Mouse (Mus musculus): ENCODE measurements around the gene Dis3l2. TPM values are rescaled to one million over a fixed set of nuclear protein-coding genes. Genes with fewer than 3 reads are reported as not detected.

Gene Dis3l2
- polyA plus RNA-seq, 1 experiment, result 19.8 TPM

DNA sequence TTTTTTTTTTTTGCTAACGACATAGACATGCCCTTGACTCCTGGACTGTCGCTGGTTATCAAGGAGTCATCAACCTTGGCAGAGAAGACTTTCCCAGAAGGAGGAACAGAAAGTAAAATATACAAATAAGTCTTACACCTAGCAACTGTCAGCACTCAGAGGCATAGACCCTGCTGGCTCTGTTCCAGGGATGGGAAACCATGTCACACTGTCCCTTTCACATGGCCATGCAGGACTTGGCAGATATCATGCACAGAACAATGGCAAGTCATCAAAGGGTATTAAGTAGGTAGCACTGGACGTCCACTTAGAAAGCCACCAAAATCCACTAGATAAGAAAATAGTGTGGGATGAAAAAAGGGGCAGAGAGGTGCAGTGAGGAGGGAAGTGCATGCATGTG is 46.5 kb downstream of the Dis3l2 start:
- no peaks in the 10 kb centered on the region for H3K4me1 ChIP-seq (replicated peaks; ENCODE audit: control insufficient read depth, insufficient read depth, low read length)
- H3K27ac ChIP-seq (ENCODE audit: control insufficient read depth, insufficient read depth, low read length), result no peak overlapping the region
- no peak for DNase-seq
- no peaks in the 10 kb centered on the region for H3K27me3 ChIP-seq (ENCODE audit: control insufficient read depth, insufficient read depth, low read length)
- WGBS, result 87% methylated on average over 3 of the region's 3 CpGs
- TF ChIP-seq CTCF (IDR thresholded peaks at IDR 0.05; ENCODE audit: borderline replicate concordance, control insufficient read depth, extremely low read depth, insufficient read depth, low read length, poor library complexity), result no peak
- no peak for TF ChIP-seq POLR2A (IDR thresholded peaks at IDR 0.05; ENCODE audit: control insufficient read depth, extremely low read depth, insufficient read depth, low read length, poor library complexity)
- peaks cover 4% of the 10 kb centered on the region; the same call in 1 of the 2 replicates for H3K36me3 ChIP-seq (ENCODE audit: control insufficient read depth, insufficient read depth, low read length)
- H3K4me3 ChIP-seq (ENCODE audit: control insufficient read depth, insufficient read depth, low read length), result no peak overlapping the region

DNA sequence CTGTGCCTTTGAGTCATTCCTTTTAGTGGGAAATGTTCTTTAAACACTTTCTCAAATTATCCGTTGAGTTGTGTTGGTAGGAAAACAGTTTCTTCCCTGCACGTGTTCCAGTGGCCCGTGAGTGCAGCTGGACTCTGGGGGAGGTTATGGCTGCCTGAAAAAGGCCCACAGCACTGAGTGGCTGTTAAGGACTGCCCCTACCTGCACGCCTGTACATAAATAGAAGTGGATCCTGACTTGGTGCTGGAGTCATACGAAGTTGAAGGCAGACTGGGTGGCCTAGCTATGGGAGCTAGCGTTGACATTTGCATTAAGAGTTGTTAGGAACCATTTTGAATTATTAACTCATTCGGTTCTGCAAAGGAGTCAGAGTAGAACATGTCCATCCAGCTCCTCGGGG is 49.8 kb downstream of the Dis3l2 start:
- Histone ChIP-seq H3K27ac (ENCODE audit: control insufficient read depth, insufficient read depth, low read length) (no peak overlapping the region), H3K4me3 (ENCODE audit: control insufficient read depth, insufficient read depth, low read length) (no peak overlapping the region), H3K4me1 (replicated peaks; ENCODE audit: control insufficient read depth, insufficient read depth, low read length) (no peaks in the 10 kb centered on the region), H3K27me3 (ENCODE audit: control insufficient read depth, insufficient read depth, low read length) (no peaks in the 10 kb centered on the region), H3K36me3 (ENCODE audit: control insufficient read depth, insufficient read depth, low read length) (no peaks in the 10 kb centered on the region)
- DNase-seq, result no peak
- WGBS, result 94% methylated on average over 8 of the region's 8 CpGs
- TF ChIP-seq CTCF (IDR thresholded peaks at IDR 0.05; ENCODE audit: borderline replicate concordance, control insufficient read depth, extremely low read depth, insufficient read depth, low read length, poor library complexity), result no peak
- TF ChIP-seq POLR2A (IDR thresholded peaks at IDR 0.05; ENCODE audit: control insufficient read depth, extremely low read depth, insufficient read depth, low read length, poor library complexity), result no peak

DNA sequence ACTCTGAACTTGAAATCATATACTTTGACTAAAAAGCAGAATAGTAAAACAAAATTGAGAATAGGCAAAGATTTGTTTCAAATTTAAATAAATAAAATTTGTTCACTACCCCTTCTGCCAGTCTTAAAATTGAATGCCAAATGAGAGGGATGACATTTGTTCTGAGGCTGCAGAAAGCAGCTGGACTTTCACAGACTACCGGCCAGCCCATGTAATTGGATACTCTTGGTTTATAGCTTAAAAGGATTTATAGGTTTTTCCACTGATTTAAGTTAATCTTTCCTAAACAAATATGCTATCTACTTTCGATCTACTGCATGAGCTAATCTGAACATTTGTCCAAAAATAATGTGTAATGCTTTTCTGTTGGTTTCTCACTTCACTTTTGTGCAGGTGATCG is 50.7 kb downstream of the Dis3l2 start:
- Histone ChIP-seq H3K4me1 (replicated peaks; ENCODE audit: control insufficient read depth, insufficient read depth, low read length) (no peaks in the 10 kb centered on the region), H3K4me3 (ENCODE audit: control insufficient read depth, insufficient read depth, low read length) (no peak overlapping the region), H3K36me3 (ENCODE audit: control insufficient read depth, insufficient read depth, low read length) (no peaks in the 10 kb centered on the region), H3K27ac (ENCODE audit: control insufficient read depth, insufficient read depth, low read length) (no peak overlapping the region), H3K27me3 (ENCODE audit: control insufficient read depth, insufficient read depth, low read length) (no peaks in the 10 kb centered on the region)
- WGBS, result 93% methylated on average over 3 of the region's 3 CpGs
- TF ChIP-seq POLR2A (IDR thresholded peaks at IDR 0.05; ENCODE audit: control insufficient read depth, extremely low read depth, insufficient read depth, low read length, poor library complexity), result no peak
- no peak for TF ChIP-seq CTCF (IDR thresholded peaks at IDR 0.05; ENCODE audit: borderline replicate concordance, control insufficient read depth, extremely low read depth, insufficient read depth, low read length, poor library complexity)
- DNase-seq, result no peak

DNA sequence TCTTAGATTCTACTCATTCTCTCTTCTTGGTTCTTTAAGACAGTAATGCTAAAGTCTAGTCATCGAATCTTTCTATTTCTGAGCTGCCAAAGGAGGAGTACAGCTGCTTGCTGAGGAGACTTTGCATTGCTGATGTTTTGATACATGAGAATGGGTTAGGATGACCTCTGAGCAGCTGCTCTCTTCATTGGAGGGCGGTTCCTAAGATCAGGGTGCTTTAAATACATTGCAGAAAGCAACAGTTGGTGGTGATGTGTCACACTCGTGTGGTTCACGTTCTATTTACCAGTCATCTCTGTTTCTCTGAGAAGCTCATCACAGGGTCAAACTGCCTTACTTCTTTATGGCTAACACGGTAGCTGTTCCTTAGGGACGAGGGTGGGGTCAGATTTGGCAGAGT is 54.5 kb downstream of the Dis3l2 start:
- Histone ChIP-seq H3K36me3 (ENCODE audit: control insufficient read depth, insufficient read depth, low read length) (no peaks in the 10 kb centered on the region), H3K27ac (ENCODE audit: control insufficient read depth, insufficient read depth, low read length) (no peak overlapping the region), H3K4me1 (replicated peaks; ENCODE audit: control insufficient read depth, insufficient read depth, low read length) (no peaks in the 10 kb centered on the region), H3K27me3 (ENCODE audit: control insufficient read depth, insufficient read depth, low read length) (no peaks in the 10 kb centered on the region), H3K4me3 (ENCODE audit: control insufficient read depth, insufficient read depth, low read length) (no peak overlapping the region)
- no peak for TF ChIP-seq CTCF (IDR thresholded peaks at IDR 0.05; ENCODE audit: borderline replicate concordance, control insufficient read depth, extremely low read depth, insufficient read depth, low read length, poor library complexity)
- no peak for TF ChIP-seq POLR2A (IDR thresholded peaks at IDR 0.05; ENCODE audit: control insufficient read depth, extremely low read depth, insufficient read depth, low read length, poor library complexity)
- DNase-seq, result no peak
- WGBS, result 95% methylated on average over 6 of the region's 6 CpGs

DNA sequence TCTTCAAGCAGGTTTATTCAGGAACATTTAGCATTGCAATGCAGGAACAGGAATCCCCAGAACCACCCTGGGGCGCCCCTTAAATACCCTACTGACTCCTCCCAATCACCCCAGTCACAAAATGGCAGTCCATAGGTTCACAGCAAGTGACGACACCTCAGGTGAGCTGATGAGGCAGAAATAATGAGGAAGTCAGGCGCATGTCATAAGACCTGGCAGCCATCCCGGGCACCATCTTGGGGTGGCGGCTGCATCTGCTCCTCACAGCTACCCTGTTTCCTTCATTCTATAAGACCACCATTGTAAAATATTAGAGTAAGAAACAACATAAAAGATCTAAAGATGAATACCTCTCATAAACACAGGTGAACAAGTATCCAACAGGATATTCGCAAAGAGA is 58.6 kb downstream of the Dis3l2 start:
- no peak for DNase-seq
- no peaks in the 10 kb centered on the region for H3K36me3 ChIP-seq (ENCODE audit: control insufficient read depth, insufficient read depth, low read length)
- TF ChIP-seq CTCF (IDR thresholded peaks at IDR 0.05; ENCODE audit: borderline replicate concordance, control insufficient read depth, extremely low read depth, insufficient read depth, low read length, poor library complexity) (no peak), POLR2A (IDR thresholded peaks at IDR 0.05; ENCODE audit: control insufficient read depth, extremely low read depth, insufficient read depth, low read length, poor library complexity) (no peak)
- no peak overlapping the region for H3K27ac ChIP-seq (ENCODE audit: control insufficient read depth, insufficient read depth, low read length)
- H3K27me3 ChIP-seq (ENCODE audit: control insufficient read depth, insufficient read depth, low read length), result no peaks in the 10 kb centered on the region
- no peak overlapping the region for H3K4me3 ChIP-seq (ENCODE audit: control insufficient read depth, insufficient read depth, low read length)
- no peaks in the 10 kb centered on the region for H3K4me1 ChIP-seq (replicated peaks; ENCODE audit: control insufficient read depth, insufficient read depth, low read length)
- WGBS, result 98% methylated on average over 6 of the region's 6 CpGs

DNA sequence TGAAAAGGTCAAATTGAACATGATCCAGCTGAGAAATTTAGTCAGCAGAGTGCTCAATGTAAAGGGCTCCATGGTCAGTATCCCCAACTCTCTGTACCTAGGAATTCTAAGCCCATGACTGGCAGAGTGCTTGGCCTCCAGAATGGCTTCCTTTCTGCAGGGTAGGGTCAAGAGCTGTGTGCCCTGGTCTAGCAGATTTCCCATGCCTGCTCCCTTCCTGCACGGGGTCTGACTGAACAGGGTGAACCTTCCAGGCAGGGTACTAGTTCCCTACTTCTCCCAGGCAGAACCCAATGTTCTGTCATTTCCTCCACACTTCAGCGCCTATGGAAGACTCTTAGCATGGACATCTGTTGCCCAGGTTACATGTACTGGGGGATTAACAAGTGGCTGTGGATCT is 97.6 kb downstream of the Dis3l2 start:
- H3K36me3 ChIP-seq (ENCODE audit: control insufficient read depth, insufficient read depth, low read length), result no peaks in the 10 kb centered on the region
- 95% methylated on average over 2 of the region's 2 CpGs for WGBS
- TF ChIP-seq CTCF (IDR thresholded peaks at IDR 0.05; ENCODE audit: borderline replicate concordance, control insufficient read depth, extremely low read depth, insufficient read depth, low read length, poor library complexity) (no peak), POLR2A (IDR thresholded peaks at IDR 0.05; ENCODE audit: control insufficient read depth, extremely low read depth, insufficient read depth, low read length, poor library complexity) (no peak)
- no peaks in the 10 kb centered on the region for H3K4me1 ChIP-seq (replicated peaks; ENCODE audit: control insufficient read depth, insufficient read depth, low read length)
- no peak for DNase-seq
- H3K27ac ChIP-seq (ENCODE audit: control insufficient read depth, insufficient read depth, low read length), result no peak overlapping the region
- H3K27me3 ChIP-seq (ENCODE audit: control insufficient read depth, insufficient read depth, low read length), result no peaks in the 10 kb centered on the region
- H3K4me3 ChIP-seq (ENCODE audit: control insufficient read depth, insufficient read depth, low read length), result no peak overlapping the region

DNA sequence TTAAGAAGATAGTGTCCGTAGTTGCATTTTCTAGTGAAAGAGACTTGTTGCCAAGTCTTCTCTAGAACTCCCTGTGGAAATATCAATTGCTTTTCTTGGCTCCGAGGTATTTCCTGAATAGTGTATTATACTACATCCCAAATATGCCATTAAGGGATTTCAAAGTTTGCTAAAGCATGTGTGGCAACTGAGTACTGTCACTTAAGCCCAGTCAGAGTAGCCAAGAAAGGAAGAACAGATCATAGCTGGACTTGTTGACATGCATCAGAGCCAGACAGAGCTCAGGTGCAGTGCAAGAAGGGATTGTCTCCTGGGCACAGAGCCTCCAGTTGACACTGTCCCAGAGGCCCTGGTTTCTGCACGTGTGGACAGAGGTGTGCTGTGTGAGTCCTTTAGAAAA is 108.1 kb downstream of the Dis3l2 start:
- DNase-seq, result no peak
- TF ChIP-seq CTCF (IDR thresholded peaks at IDR 0.05; ENCODE audit: borderline replicate concordance, control insufficient read depth, extremely low read depth, insufficient read depth, low read length, poor library complexity) (no peak), POLR2A (IDR thresholded peaks at IDR 0.05; ENCODE audit: control insufficient read depth, extremely low read depth, insufficient read depth, low read length, poor library complexity) (no peak)
- 88% methylated on average over 3 of the region's 3 CpGs for WGBS
- Histone ChIP-seq H3K36me3 (ENCODE audit: control insufficient read depth, insufficient read depth, low read length) (no peaks in the 10 kb centered on the region), H3K4me3 (ENCODE audit: control insufficient read depth, insufficient read depth, low read length) (no peak overlapping the region), H3K4me1 (replicated peaks; ENCODE audit: control insufficient read depth, insufficient read depth, low read length) (no peaks in the 10 kb centered on the region), H3K27me3 (ENCODE audit: control insufficient read depth, insufficient read depth, low read length) (no peaks in the 10 kb centered on the region), H3K27ac (ENCODE audit: control insufficient read depth, insufficient read depth, low read length) (no peak overlapping the region)

Measured in thymus, adult 2 months (tissue).